8 mouse cellular contexts compared by ENCODE assay signal in genomic region chr13:90089825-90090183, GRCm38 (mm10). TPM values are rescaled to one million over a fixed set of nuclear protein-coding genes. Genes with fewer than 3 reads are reported as not detected.
DNase-seq lines count a peak whose midpoint lies in the region; ATAC-seq and TF ChIP-seq lines count a peak whose summit lies in the region.

No protein-coding gene starts in this region.

- TF ChIP-seq POLR2A in thymus, adult 2 months (IDR thresholded peaks at IDR 0.05; ENCODE audit: control insufficient read depth, extremely low read depth, insufficient read depth, low read length, poor library complexity) = no peak

- peaks cover 3% of the 10 kb centered on the region for H3K4me1 ChIP-seq in thymus, adult 2 months (replicated peaks; ENCODE audit: control insufficient read depth, insufficient read depth, low read length)
- H3K4me1 ChIP-seq in liver, embryonic 13.5 days (replicated peaks) = peaks cover 9% of the 10 kb centered on the region

- peak overlapping the region; percentile 89 for H3K4me2 ChIP-seq in liver, embryonic 13.5 days

- peak; percentile 64 for ATAC-seq in liver, embryonic 13.5 days (ENCODE audit: low read depth)

- WGBS in thymus, adult 2 months = under 1% methylated on average over 27 of the region's 27 CpGs
- WGBS in liver, embryonic 13.5 days (ENCODE audit: insufficient replicate concordance) = under 1% methylated on average over 27 of the region's 27 CpGs

- no peak overlapping the region for H3K27ac ChIP-seq in thymus, adult 2 months (ENCODE audit: control insufficient read depth, insufficient read depth, low read length)
- H3K27ac ChIP-seq in liver, embryonic 13.5 days = peak overlapping the region; percentile 79

- H3K9me3 ChIP-seq in liver, embryonic 13.5 days (replicated peaks) = no peaks in the 10 kb centered on the region

- peak overlapping the region; percentile 90 for H3K9ac ChIP-seq in liver, embryonic 13.5 days

- H3K36me3 ChIP-seq in thymus, adult 2 months (ENCODE audit: control insufficient read depth, insufficient read depth, low read length) = no peaks in the 10 kb centered on the region
- peaks cover 9% of the 10 kb centered on the region for H3K36me3 ChIP-seq in liver, embryonic 13.5 days

- H3K27me3 ChIP-seq in thymus, adult 2 months (ENCODE audit: control insufficient read depth, insufficient read depth, low read length) = no peaks in the 10 kb centered on the region
- no peaks in the 10 kb centered on the region for H3K27me3 ChIP-seq in liver, embryonic 13.5 days

- no peak for TF ChIP-seq CTCF in thymus, adult 2 months (IDR thresholded peaks at IDR 0.05; ENCODE audit: borderline replicate concordance, control insufficient read depth, extremely low read depth, insufficient read depth, low read length, poor library complexity)

- DNase-seq in embryo, embryonic 10.5 days (ENCODE audit: low spot score) = peak; percentile 48
- no peak for DNase-seq in embryo, embryonic 11 days
- DNase-seq in thymus, adult 2 months = no peak
- no peak for DNase-seq in thymus, postnatal 36 days
- DNase-seq in liver, embryonic 13.5 days = no peak
- DNase-seq in ovary, adult 18-20 months (ENCODE audit: low spot score) = no peak
- DNase-seq in urinary bladder, adult 18-20 months (ENCODE audit: low spot score in 2 of 2) = no peak
- no peak for DNase-seq in cerebellum, postnatal 36 days

- H3K4me3 ChIP-seq in thymus, adult 2 months (ENCODE audit: control insufficient read depth, insufficient read depth, low read length) = peak overlapping the region; percentile 87
- H3K4me3 ChIP-seq in liver, embryonic 13.5 days (replicated peaks) = peak overlapping the region; percentile 91

RNA-seq across cellular contexts. Expression of gene Xrcc4, which starts 0.4 kb away (rescaled TPM):
- 1.6 and 1.9 TPM in 2 replicates for polyA plus RNA-seq in thymus, adult 2 months (2012; rRNA removed)
- polyA plus RNA-seq in liver, embryonic 13.5 days (2015; fragmentation: Nextera tagmentation; extraction: Ambion mirVana) = 6.9 TPM in 2 replicates

RNA-seq across cellular contexts. Expression of gene Tmem167, which starts 0.9 kb away (rescaled TPM):
- 4.1 and 5.0 TPM in 2 replicates for polyA plus RNA-seq in thymus, adult 2 months (2012; rRNA removed)
- polyA plus RNA-seq in liver, embryonic 13.5 days (2015; fragmentation: Nextera tagmentation; extraction: Ambion mirVana) = 25.6 and 27.9 TPM in 2 replicates
